Mouse (Mus musculus): Measurements from ENCODE around the gene Ccr10.

DNA sequence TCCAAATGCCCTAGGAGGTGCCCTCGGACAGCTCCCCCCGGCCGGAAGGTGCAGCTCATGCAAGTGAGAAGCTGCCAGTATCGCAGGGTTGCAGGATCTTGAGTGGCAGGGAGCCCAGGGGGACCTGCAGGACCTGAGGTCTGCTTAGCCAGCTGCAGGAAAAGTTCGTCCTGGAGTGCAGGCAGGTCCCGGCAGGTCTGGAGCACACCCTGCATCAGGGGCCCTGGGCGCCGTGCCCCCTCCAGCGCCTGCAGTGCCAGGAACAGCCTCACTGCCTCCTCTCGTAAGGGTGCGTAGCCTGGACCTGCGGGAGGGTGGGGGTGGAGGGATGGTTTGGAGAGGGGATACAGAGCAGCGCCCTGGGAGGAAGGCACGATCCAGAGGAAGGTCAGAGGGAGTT, 8.9 kb downstream of the Ccr10 start:
- no peak for TF ChIP-seq CTCF (IDR thresholded peaks at IDR 0.05; ENCODE audit: borderline replicate concordance, insufficient read depth, low read depth, low read length)
- no peak for TF ChIP-seq POLR2A (IDR thresholded peaks at IDR 0.05; ENCODE audit: borderline replicate concordance, insufficient read depth, low read length)

Data from cerebellum, adult 2 months (tissue).